Mouse (Mus musculus) mammary gland, adult 2 months (tissue): ENCODE data around the gene Lipa. TPM values are rescaled to one million over a fixed set of nuclear protein-coding genes. Genes with fewer than 3 reads are reported as not detected.

Source experiments
- polyA plus RNA-seq: library from polyadenylated mRNA; depleted of rRNA; stranded (reverse); fragments of >200 nt; gene quantifications from 2 replicates; pipeline ENCODE4 v1.2.3, GENCODE M21; 2012; ENCODE audit warnings: low replicate concordance; rRNA removed

Lipa gene
- 26.5 and 63.6 TPM in 2 replicates for polyA plus RNA-seq

GRCm38 (mm10) chr19:34526941-34527682, at the start of gene Lipa:
Gene Lipa, minus strand, starts transcription at chr19:34527474.

GRCm38 (mm10) chr19:34550534-34551223, 23.4 kb upstream of the Lipa start, which contains the start of gene Ifit2:
Gene Ifit2, plus strand, starts transcription at chr19:34550694.

GRCm38 (mm10) chr19:34474991-34475971, 52.0 kb downstream of the Lipa start, which contains the start of gene Ch25h:
Gene Ch25h, minus strand, starts transcription at chr19:34475164.

Other genes starting within 250 kb of the Lipa start
- gene Fas, start 236.8 kb downstream of the Lipa start, polyA plus RNA-seq, result 1.9 and 6.3 TPM in 2 replicates
- 15.6 and 25.1 TPM in 2 replicates for gene Ch25h, start 52.3 kb downstream of the Lipa start, polyA plus RNA-seq
- gene Ifit2, start 23.2 kb upstream of the Lipa start, polyA plus RNA-seq, result 1.2 and 3.1 TPM in 2 replicates
- 2.8 and 8.4 TPM in 2 replicates for gene Ifit3, start 56.1 kb upstream of the Lipa start, polyA plus RNA-seq
- gene Ifit1bl1, start 74.5 kb upstream of the Lipa start, polyA plus RNA-seq, result 1.0 and 1.9 TPM in 2 replicates
- gene Ifit3b, start 80.5 kb upstream of the Lipa start, polyA plus RNA-seq, result 0.72 and 3.8 TPM in 2 replicates
- gene Ifit1bl2, start 113.3 kb upstream of the Lipa start, polyA plus RNA-seq, result 0.14 TPM in 1 of 2 replicates, not detected in the other
- gene Ifit1, start 113.4 kb upstream of the Lipa start, polyA plus RNA-seq, result 2.7 and 9.0 TPM in 2 replicates
- 1.6 and 3.1 TPM in 2 replicates for gene Slc16a12, start 219.8 kb upstream of the Lipa start, polyA plus RNA-seq